Mouse (Mus musculus): ENCODE data around the gene Tmem92.
"Not testable (repeated sequence)": the region's sequence is repeated elsewhere in the genome, so short reads cannot be mapped to it uniquely, and the experiment has no call there.

The Tmem92 gene

DNA sequence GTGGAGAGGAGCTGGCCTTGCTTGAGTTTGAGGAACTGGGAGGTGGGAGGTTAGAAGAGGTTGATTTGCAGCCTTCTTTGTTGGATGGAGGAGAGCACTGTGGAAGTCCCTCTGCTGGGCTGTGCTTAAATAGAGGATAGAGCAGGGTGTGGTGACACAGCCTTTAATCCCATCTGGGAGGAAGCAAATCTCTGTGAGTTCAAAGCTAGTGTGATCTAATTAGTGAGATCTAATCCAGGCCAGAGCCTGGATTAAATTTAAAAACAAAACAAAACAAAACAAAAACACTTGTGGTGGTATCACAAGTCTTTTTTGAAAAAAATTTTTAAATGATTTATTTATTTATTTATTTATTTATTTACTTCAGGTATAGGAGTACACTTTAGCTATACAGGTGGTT, at the start of gene Tmem92:
Tmem92 (minus strand) TSS at position 101 of the 400 bp plus-strand sequence.
- no peak for DNase-seq

DNA sequence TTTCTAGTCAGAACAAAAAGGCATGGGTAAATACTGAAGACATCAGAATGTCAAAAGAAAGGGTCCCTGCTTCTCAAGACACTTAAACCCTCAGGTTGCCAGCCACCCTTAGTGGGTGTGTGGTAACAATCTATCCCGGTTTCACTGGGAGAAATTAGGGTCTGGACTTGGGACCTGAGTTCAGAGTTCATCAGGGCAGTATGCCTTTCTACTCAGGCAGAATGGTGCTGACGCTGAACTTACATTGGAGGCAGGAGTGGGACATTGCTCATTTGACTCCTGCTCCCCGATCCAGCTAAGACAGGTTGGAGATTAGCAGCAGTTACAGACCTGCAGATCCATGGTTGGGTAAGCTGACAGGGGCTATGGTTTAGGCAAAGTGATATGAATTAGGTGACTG, 46.5 kb upstream of the Tmem92 start:
- DNase-seq: no peak

DNA sequence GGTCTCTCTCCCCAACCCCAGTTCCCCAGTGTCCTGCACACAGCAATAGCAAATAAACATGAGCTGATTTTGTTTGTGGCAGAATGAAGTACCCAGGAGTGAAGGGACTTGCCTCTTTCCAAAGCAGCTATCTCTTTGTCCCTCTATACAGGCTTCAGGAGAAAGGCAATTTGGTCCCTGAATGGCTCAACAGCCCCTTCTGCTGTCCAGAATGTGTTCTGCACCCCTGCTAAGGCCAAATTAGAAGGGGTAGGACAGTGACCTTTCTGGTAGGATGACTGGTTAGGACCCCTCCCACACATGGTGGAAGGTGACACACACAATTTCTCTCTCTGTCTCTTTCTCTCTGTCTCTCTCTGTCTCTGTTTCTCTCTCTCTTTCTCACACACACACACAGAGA, 36.9 kb upstream of the Tmem92 start:
- DNase-seq: not testable (repeated sequence)

DNA sequence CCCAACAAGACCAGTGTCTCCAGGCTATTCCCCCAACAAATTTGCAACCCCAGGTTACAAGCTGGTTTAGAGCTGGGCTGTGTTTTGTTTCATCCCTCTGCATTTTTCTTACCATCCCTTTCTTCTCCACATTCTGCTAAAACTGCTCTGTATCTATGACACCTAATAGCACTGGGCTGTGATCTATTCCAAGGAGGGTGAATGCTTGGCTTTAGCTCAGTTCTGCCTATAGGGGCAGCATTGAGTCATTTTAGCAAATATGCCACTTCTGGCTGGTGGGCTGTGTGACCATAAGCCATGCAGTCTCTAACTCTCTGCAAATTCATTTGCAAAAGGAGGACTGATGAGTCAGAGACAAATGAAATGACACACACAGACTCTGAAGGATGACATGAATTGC, 36.4 kb upstream of the Tmem92 start:
- DNase-seq: not testable (repeated sequence)

DNA sequence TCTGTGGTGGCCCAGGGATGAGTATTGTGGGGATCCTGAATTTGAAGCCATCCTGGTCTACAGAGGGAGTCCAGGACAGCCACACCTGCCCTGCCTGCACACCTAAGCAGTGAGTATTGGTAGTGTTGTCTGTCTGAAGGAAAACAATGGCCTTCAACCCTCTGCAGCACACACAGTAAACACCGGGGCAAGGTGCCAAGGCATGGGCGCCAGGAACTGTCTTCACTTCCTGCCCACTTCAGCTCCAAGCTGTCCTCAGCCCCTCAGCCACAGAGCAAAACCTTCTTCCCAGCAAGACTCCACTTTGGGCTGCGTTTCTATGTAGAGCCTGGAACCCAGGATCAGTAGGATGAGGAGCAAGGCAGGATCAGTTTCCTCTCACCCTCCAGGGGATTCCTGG, 29.0 kb upstream of the Tmem92 start:
- DNase-seq: not testable (repeated sequence)

DNA sequence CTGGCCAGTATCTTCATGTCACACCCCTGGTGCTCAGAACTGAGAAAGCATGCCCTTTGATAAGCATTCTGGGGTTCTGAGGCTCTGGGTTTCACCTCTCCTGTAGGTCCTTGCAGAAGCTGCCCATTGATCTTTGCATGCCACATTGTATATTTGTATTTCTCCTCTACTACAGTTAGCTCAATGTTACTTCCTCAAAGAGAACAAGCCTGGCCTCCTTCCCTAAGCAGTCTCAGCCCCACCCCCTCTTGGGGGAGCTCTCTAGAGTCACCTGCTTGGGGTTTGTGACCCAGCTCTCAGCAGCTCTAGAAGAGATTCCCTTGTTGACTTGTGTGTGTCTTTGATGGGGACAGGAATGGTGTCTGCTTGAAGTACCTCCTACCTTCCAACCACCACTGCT, 9.2 kb upstream of the Tmem92 start:
- DNase-seq: no peak

DNA sequence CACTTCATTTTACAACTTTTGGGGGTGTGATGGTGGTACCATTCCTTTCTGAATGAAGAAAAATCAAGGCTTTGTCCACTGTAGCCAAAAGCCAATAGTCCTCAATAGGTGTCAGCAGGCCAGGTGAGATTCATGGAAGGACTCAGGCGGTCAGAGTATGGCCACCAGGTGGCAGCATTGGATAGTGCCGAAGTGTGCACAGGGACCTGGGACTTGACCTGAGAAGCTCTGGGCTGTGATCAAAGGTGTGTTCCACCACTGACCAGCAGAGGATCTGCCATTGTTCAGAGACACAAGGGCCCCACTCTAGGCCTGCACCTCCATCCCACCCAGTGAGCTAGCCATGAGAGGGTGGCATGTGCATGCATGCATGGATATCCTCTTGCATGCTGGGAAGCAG, 2.7 kb upstream of the Tmem92 start:
- peak; percentile 37 for DNase-seq

DNA sequence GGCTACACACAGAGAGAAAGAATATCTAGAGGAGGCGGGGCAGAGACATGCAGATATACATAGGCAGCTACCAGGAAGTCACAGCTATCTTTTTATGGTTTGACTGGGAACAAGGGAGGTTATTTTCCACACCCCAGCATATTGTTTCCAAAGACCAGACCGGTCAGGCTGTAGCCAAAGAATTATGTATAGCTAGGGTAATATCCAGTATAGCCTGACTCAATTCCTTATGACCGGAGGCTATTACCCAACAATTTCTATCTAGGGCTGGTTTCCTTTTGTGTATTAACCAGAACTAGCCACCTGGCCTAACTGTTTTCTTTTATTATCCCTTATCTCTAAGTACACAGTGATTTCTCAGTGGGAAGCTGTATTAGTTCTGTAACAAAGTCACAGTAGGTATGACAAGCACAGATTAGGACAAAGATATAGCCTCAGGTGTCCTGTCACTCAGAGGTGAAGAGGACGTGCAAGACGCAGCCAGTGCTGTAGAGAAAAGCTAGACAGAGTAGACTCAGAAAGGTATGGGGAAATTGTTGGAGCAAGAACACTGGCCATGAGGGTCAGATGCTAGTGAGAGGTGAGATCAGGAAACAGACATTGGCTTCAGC, 7.5 kb downstream of the Tmem92 start:
- no peak for DNase-seq

DNA sequence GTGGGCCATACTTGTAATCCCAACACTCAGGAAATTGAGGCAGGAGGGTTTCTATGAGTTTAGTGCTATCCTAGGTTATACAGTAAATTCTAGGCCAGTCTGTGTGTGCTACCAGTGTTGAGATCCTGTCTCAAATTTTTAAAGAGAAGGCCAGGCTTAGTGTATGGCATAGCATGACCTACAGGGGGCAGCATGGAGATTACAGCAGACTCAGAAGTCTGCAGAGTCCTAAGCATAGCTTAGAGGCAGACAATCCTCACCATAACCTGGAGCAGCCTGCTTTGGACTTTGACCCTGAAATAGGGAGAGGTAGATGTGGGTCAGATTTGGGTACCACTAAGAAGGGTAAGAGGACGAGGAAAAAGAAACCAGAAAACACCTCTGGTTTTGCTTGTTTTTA, 8.7 kb downstream of the Tmem92 start:
- no peak for DNase-seq

DNA sequence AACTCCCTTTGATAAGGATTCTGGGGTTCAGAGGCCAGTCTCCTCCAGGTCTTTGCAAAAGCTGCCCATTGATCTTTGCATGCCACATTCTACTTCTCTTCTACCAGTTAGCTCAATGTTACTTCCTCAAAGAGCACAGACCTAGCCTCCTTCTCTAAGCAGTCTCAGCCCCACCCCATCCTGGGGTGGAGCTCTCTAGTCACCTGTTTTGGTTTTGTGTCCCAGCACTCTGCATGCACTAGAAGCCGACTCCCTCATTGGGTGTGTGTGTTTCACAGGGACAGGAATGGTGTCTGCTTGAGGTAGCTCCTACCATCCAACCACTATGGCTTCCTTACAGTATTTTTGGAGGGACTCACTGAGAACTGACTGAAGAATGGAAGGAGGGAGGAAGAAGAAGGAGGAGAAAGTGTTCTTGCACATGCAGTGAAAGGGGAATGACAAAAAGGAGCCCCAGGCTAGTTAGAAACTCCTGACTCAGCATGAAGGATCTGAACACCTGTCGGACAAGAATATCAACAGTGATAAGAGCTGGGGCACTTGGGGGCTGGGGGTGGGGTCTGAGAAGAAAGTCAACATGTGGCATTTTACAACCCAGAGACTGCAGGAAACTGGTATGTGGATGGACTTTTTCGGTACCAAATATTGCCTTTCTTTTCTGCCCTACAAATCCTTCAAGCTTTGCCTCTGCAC, 10.0 kb downstream of the Tmem92 start:
- DNase-seq: no peak

DNA sequence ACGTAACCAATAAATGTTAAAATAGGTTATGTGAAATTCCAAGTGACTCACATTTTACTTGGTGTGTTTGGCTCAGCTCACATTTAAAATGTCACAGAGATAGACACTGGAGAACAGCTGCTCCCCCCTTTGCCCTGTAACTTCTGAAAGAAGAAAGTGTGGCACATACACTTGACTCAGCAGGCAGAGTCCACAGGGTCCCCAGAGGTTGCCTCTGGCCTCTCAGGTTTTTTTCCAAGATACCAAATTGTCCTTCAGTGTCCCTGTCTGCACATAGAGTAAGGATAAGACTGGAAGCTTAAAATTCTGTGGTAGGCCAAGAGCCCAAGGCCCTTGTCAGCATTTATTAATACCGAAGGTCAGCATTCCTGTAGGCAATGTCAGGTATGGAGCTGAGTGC, 15.3 kb downstream of the Tmem92 start:
- DNase-seq: no peak

DNA sequence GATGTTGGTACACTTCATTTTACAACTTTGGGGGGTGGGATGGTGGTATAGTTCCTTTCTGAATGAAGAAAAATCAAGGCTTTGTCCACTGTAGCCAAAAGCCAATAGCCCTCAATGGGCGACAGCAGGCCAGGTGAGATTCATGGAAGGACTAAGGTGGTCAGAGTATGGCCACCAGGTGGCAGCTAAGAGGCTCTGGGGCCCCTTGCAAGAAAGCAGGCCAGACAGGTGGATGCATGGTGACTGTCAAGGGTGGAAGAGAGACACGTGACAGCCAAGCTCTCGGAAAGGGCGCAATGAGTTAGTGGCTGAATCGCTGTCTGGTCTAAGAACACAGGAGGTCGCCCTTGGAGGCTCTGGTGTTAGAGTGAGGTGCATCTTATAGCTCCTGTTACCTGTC, 19.7 kb downstream of the Tmem92 start:
- DNase-seq: no peak

DNA sequence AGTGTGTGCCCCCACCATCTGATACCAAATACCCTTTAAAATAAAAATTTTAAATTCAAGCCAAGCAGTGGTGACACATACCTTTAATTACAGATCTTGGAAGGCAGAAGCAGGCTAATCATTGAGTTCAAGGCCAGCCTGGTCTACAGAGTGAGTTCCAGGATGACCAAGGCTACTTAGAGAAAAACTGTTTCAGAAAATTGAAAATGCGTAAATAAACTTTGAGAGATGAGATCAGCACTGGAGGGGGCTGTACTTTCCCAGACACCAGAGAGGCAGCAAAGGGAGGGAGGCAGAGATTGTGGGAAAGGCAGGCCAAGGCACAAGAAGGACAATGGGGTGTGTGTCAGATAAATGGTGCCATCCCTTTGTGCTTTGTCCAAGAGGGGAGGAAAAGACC, 20.2 kb downstream of the Tmem92 start:
- DNase-seq: no peak

DNA sequence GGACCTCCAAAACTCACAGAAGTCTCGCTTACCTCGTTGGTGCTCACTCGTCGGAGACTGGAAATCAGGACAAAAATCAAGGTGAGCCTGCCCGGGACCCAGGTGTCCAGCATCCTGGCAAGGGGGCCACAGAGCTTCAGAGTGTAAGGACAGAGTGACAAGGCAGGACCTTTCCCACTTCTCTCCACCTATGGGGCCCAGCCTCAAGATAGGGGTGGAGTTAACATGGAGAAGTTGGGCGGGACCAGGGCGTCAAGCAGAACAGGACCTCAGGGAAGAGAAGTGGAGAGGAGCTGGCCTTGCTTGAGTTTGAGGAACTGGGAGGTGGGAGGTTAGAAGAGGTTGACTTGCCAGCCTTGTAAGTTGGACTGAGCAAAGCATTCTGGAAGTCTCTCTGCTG, 21.7 kb downstream of the Tmem92 start:
- DNase-seq: no peak

DNA sequence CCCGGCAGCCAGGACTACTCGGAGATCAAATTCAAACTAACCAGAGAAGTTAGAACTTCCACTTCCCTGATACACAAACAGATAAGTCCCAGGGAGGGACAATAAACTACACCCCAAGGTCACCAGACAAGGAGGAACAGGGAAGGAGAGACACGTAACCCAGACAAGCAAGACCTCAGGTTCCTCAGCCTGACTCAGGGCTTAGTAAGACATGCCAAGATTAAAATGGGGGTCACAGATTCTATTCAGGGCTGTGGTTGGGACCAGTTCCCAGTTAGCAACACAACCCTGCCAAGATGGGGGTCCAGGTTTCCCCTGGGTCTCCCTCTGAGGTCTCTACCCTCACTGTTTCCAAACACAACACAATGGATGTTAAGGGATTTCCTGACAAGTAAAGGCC, 22.1 kb downstream of the Tmem92 start:
- DNase-seq: no peak

DNA sequence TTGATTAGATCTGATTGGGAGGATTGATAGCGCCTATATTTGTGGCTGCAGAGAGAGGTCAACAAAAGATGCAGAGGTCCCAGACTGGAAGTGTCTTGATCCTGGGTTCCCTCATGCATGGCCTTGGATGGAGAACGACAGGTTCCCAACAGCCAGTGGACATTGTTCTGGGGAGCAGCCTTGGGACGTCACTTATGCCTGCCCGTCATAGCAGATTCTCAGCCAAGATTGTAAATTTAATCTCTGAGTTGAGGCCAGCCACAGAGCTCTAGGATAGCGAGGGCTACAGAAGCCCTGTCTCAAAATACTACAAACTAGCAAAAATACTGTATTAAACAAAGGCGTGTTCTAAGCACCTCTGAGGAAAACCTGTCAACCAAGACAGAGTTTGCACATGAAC, 22.6 kb downstream of the Tmem92 start:
- DNase-seq: no peak

DNA sequence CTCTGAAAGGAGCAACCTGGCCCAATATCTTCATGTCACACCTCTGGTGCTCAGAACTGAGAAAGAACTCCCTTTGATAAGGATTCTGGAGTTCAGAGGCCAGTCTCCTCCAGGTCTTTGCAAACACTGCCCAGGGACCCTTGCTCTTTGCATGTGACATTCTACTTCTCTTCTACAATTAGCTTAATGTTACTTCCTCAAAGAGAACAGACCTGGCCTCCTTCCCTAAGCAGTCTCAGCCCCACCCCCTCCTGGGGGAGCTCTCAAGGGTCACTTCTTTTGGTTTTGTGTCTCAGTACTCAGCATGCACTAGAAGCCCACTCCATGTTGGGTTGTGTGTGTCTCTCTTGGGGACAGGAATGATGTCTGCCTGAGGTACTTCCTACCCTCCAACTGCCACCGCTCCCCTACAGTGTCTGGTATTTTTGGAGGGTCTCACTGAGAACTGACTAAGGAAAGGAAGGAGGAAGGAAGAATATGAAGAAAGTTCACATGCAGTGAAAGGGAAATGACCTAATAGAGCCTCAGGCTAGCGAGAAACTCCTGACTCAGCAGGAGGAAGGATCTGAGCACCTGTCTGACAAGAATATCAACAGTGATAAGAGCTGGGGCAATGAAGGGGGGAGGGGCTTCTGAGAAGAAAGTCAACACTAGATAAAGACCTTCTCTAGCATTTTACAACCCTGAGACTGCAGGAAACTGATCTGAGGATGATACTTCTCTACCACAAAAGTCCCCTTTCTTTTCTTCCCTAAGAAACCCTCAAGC, 29.4 kb downstream of the Tmem92 start:
- DNase-seq: no peak

DNA sequence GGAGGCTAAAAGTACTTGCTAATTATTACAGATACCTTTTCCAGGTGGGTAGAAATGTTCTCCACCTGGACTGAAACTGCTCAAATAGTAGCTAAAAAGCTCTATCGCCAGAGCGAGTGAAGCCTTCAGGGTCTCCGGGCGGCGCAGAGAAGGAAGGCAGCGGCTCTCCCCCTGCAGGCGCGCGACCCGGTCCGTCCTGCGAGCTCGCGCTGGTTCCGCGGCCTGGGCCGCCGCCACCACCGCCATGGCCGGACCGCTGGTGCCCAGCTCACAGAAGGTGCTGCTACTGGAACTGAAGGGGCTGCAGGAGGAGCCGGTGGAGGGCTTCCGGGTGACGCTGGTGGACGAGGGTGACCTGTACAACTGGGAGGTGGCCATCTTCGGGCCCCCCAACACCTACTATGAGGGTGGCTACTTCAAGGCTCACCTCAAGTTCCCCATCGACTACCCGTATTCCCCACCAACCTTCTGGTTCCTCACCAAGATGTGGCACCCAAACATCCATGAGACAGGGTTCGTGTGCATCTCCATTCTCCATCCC, 40.7 kb downstream of the Tmem92 start, which contains the start of gene Cdc34b:
Cdc34b (plus strand) TSS at position 51 of the 541 bp plus-strand sequence.
- no peak for DNase-seq

DNA sequence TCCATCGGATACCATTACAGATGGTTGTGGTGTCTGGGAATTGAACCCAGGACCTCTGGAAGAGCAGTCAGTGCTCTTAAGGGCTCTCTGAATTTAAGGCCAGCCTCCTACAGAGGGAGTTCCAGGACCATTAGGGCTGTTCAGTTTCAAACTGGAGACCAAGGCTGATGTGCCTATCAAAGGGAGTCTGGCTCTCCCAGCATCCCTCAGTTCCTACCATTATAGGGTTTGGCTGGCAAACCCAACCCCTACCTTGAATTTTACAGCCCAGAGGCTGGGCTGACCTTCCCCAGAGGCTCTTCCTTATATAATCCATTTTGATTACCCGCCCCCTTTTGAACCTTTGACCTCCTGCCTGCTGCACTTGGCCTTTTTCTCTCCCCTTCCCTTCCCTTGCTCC, 46.8 kb downstream of the Tmem92 start:
- no peak for DNase-seq

DNA sequence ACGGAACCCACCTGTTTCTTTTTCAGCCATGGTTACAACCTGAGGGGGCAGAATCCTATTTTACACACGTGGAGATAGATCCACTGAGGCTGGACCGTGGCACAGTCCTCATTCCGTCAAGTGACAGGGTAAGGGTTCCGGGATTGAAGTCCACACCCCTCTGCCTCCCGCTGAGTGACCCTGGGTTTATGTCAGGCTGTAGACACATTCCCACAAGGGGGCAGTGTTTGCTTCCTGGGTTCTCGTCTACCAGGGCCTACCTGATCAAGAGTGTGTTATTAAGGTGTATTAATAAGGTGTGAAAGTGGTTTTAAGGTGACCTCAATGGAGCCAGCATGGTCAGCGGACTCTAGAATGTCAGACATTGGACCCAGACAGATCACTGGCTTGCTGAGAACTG, 49.7 kb downstream of the Tmem92 start:
- no peak for DNase-seq

DNA sequence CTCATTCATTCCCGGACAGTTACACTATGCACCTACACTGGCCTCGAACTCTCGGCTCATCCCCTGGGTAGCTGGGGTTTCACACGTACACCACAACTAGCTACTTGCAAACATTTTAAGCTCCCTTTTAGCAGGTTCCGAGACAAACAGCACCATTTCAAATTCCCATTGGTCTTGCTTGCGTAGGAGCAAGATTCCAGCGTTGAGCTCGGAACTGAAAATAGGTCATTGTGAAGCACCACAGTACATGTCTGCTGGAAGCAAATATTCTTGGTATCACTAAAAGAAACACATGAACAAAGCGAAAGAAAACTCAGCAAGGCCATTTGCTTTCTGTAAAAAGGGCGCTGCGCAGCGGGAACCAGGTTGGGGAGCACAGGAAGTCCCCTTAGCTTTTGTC, 51.3 kb downstream of the Tmem92 start:
- no peak for DNase-seq

DNA sequence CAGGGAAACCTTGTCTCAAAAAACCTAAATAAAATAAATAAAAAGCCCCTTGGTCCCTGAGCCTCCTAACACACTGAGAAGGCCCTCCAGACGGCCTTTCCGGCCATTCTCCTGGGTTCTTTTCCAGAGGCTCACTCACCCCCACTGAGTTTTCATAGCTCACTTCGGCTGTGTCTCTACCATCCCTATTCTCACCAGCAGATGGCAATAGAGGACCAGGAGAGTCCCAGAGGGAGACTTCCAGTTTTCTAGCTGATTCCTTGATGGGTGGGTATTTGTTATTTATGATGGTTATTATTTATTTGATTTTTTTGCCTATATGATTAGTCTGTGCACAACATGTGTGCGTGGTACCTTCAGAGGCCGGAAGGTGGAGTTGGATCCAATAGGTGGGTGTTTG, 52.2 kb downstream of the Tmem92 start:
- DNase-seq: peak; percentile 50

DNA sequence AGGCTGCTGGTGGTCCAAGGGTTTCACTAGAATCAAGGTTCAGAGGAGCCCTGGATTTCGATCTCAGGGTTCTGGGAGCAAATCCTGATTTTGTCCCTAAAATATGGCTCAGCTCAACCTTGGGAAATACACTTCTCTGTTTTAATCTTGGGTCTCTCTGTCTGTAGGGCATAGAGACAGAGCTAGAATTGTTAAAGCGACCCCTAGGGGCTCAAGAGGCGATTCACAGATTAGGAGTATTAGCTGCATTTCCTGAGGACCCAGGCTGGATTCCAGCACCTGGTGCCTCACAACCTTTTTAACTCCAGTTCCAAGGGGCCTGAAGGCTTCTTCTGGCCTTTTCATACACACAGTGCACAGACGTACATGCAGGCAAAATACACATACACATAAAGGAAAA, 52.9 kb downstream of the Tmem92 start:
- DNase-seq: no peak

DNA sequence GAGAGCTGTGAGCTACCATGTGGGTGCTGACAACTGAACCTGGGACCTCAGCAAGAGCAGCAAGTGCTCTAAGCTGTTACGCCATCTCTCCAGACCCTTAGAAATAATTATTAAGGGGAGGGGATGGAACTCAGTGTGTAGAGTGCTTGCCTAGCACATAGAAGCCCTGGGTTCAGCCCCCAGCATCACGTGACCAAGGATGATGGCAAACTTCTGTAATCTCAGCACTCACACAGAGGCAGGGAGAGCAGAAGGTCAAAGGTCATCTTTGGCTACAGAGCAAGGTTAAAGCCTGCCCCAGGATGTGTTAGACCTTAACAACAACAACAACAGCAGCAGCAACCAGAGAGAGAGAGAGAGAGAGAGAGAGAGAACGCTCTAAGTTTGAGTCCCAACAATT, 54.0 kb downstream of the Tmem92 start:
- no peak for DNase-seq

Data from right cerebral cortex, postnatal 25 days (tissue).